Mouse (Mus musculus) kidney, embryonic 16.5 days (tissue): ENCODE results near the gene Vmn1r46. TPM values are rescaled to one million over a fixed set of nuclear protein-coding genes. Genes with fewer than 3 reads are reported as not detected.
"Not testable (repeated sequence)": the region's sequence is repeated elsewhere in the genome, so short reads cannot be mapped to it uniquely, and the experiment has no call there.

Experiments used
- ATAC-seq: fragments of 200-750 bp; cut with Nextera tagmentation; 2 replicates; pipeline ENCODE4 v1.8.0; 2017; ENCODE audit warnings: moderate TSS enrichment; ENCODE audit not compliant: low FRiP score, low TSS enrichment
- H3K27ac ChIP-seq: fragments of 300-500 bp; sonication (generic); 2 replicates; pipeline ENCODE4 v1.5.1; 2014; ENCODE audit warnings: low read length
- H3K27me3 ChIP-seq: fragments of 300-500 bp; sonication (generic); 2 replicates; pipeline ENCODE4 v1.6.1; 2014; ENCODE audit warnings: low read length, control low read depth, mixed read lengths; ENCODE audit not compliant: insufficient read depth
- H3K36me3 ChIP-seq: fragments of 300-500 bp; sonication (generic); 2 replicates; pipeline ENCODE4 v1.6.1; 2014; ENCODE audit warnings: low read length, control low read depth, mixed read lengths; ENCODE audit not compliant: insufficient read depth
- H3K4me1 ChIP-seq: fragments of 300-500 bp; sonication (generic); 2 replicates; pipeline ENCODE4 v1.6.1; 2014; ENCODE audit warnings: low read length, control low read depth, mixed read lengths; ENCODE audit not compliant: insufficient read depth
- H3K4me2 ChIP-seq: fragments of 300-500 bp; sonication (generic); replicated peaks from 2 replicates; pipeline ENCODE4 v1.6.1; 2014; ENCODE audit warnings: low read depth, low read length
- H3K4me3 ChIP-seq: fragments of 300-500 bp; sonication (generic); 2 replicates; pipeline ENCODE4 v1.5.1; 2014; ENCODE audit warnings: mild to moderate bottlenecking, low read length
- H3K9ac ChIP-seq: fragments of 300-500 bp; sonication (generic); replicated peaks from 2 replicates; pipeline ENCODE4 v1.6.1; 2014; ENCODE audit warnings: low read length
- H3K9me3 ChIP-seq: fragments of 300-500 bp; sonication (generic); 2 replicates; pipeline ENCODE4 v1.6.1; 2016; ENCODE audit warnings: low read length, control low read depth
- WGBS: fragments of 180-500 bp; shearing (Covaris S2); extraction: QIAGEN DNeasy Blood & Tissue Kit; methylation state at CpG from one replicate; pipeline ENCODE4 v1.1.7; 2014; 5-methylcytosine and 5-hydroxymethylcytosine counted together
- polyA plus RNA-seq: library from polyadenylated mRNA; unstranded; fragments of >200 nt; fragmentation: Nextera tagmentation; extraction: Ambion mirVana; gene quantifications from 2 replicates; pipeline ENCODE4 v1.2.1, GENCODE M21; 2015

Gene Vmn1r46
- polyA plus RNA-seq, result not detected in 2 replicates

DNA sequence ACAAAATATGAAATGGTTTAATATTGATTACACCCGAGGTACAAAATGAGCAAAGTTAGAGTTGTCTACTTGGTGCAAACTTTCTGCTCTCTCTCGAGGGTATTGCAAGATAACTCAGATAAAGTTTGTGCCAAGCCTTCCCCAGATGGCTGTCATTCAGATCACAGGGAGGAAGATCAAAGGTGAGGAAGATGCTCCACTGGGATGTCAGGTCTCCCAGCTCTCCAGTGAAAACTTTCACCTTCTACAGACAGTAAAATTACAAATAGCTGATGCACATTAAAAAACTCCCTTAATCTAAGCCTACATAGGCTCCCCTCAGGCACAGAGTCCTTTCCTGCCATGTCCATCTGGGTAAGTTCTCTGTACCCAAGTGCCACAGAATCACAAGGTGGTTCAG, at the start of gene Vmn1r46:
TSS of gene Vmn1r46 (plus strand) at position 301 of the 400 bp plus-strand sequence.
- no peak for ATAC-seq
- Histone ChIP-seq H3K27me3 (no peaks in the 10 kb centered on the region), H3K9me3 (0 out of 2 replicates have a peak, but pooled peaks cover 3% of the 10 kb centered on the region), H3K4me1 (no peaks in the 10 kb centered on the region), H3K27ac (no peak within 1 kb of the TSS), H3K4me3 (no peak within 1 kb of the TSS), H3K9ac (no peak within 1 kb of the TSS), H3K36me3 (no peaks in the 10 kb centered on the region), H3K4me2 (no peak within 1 kb of the TSS)
- 72% methylated on average over 2 of the region's 2 CpGs for WGBS

DNA sequence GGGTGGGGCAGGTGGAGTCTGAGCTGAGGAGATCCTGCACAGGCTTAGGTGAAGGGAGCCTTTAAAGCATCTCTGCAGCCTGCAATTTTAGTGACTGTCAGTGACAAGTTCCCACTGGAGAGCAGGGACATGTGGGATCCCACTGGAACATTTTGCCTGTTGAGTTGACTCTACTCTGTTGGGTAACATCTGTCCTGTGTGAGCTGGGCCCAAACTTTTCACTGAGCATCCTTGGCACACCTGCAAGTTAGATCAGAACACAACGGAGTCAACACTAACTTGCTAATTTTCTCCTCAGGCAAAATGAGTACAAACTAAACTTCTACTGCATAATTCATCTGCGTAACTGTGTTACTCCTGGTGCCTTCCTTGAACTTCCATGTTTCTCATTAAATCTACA, 28.6 kb upstream of the Vmn1r46 start, which contains the start of gene Vmn1r45:
TSS of gene Vmn1r45 (minus strand) at position 101 of the 400 bp plus-strand sequence.
- H3K4me2 ChIP-seq, H3K9ac ChIP-seq, H3K27ac ChIP-seq, ATAC-seq, H3K9me3 ChIP-seq, H3K4me3 ChIP-seq, H3K36me3 ChIP-seq, H3K27me3 ChIP-seq, H3K4me1 ChIP-seq: not testable (repeated sequence)
- WGBS, result 88% methylated on average over 2 of the region's 2 CpGs

DNA sequence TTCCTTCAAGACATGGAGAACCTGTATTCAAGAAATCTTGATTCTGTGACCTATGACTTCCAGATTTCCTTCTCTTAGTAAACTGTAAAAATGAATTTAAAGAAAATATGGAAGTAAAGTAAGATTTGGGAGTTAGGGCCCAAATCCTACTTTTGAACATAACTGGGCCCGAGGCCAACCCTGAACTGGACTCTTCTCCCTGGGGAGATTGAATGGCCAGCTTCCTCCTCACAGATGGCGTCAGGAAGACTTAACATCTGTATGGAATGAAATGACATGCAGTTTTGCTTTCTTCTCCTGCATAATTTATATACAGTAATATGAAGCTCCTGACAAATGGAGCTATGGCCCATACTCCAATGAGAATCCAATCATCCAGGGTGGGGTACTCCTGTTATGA, 28.2 kb upstream of the Vmn1r46 start:
- 76% methylated on average over 2 of the region's 2 CpGs for WGBS
- Histone ChIP-seq H3K4me2 (no peak overlapping the region), H3K27me3 (no peaks in the 10 kb centered on the region), H3K27ac (no peak overlapping the region), H3K36me3 (no peaks in the 10 kb centered on the region), H3K9ac (no peak overlapping the region), H3K4me1 (no peaks in the 10 kb centered on the region), H3K4me3 (no peak overlapping the region), H3K9me3 (no peaks in the 10 kb centered on the region)
- ATAC-seq, result no peak

DNA sequence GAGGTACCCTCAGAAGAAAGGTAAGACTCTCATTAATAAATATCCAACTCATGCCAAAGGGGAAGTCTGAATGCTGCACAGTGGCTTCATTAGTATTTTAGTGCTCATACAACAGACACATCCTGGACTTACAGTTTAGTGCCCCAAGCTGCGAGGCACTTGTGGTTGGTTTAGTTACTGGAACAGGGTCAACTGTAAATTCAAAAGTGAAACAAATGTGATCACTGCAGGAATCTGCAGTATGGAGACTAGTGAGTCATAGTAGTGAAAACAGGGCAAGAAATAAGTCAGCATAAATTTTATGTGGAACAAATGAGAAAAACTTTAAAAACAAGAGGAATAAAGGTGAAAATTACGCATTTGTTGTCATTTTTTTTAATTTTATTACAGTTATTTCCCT, 15.6 kb upstream of the Vmn1r46 start:
- no peak for ATAC-seq
- Histone ChIP-seq H3K4me1 (no peaks in the 10 kb centered on the region), H3K27me3 (no peaks in the 10 kb centered on the region), H3K27ac (no peak overlapping the region), H3K4me2 (no peak overlapping the region), H3K36me3 (no peaks in the 10 kb centered on the region), H3K9me3 (no peaks in the 10 kb centered on the region), H3K4me3 (no peak overlapping the region), H3K9ac (no peak overlapping the region)
- WGBS, result 65% methylated on average over 2 of the region's 2 CpGs

DNA sequence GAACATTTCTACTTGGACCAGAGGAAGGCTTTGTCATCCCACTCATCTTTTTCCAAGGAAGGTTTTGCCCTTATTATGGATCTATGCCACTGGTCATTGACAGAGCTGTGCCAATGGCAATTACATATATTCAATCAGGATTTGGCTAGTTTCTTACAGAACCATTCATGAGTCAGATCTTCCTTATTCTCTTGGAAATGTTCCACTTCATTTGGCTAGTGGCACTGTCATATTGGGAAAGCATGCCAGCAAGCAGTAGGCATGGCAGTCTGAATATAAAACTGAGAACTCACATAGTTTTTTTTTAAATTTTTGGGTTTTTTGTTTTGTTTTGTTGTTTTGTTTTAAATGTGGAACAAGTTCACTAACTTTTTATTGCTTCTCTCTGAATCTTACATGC, 2.8 kb upstream of the Vmn1r46 start:
- Histone ChIP-seq H3K4me2 (no peak overlapping the region), H3K9me3 (0 out of 2 replicates have a peak, but pooled peaks cover 3% of the 10 kb centered on the region), H3K36me3 (no peaks in the 10 kb centered on the region), H3K4me1 (no peaks in the 10 kb centered on the region), H3K27me3 (no peaks in the 10 kb centered on the region), H3K27ac (no peak overlapping the region), H3K4me3 (no peak overlapping the region), H3K9ac (no peak overlapping the region)
- no peak for ATAC-seq

DNA sequence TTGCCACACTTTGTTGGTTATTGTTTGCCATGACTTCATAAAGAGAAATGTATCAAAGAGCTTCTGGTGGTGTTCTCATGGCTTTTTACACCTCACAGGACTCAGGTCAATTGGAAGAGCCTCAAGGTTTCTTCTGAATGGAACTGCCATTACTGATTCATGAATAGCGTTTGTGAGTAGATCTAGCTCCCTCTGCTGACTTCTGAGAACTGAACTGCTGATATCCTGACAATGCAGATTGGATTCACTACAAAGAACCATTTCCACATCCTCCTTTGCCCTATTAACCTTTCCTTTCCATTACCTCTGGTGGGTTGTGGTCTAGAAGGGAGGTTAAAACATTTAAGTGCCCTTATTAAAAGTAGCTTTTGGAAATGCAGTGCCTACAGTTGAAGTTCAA, 16.9 kb downstream of the Vmn1r46 start:
- no peaks in the 10 kb centered on the region for H3K27me3 ChIP-seq
- H3K36me3 ChIP-seq, result no peaks in the 10 kb centered on the region
- H3K4me2 ChIP-seq, result no peak overlapping the region
- H3K4me1 ChIP-seq, result no peaks in the 10 kb centered on the region
- ATAC-seq, result no peak
- WGBS, result 31% methylated on average over 1 of the region's 1 CpGs
- no peak overlapping the region for H3K27ac ChIP-seq
- no peak overlapping the region for H3K4me3 ChIP-seq
- peaks cover 2% of the 10 kb centered on the region; the same call in 1 of the 2 replicates for H3K9me3 ChIP-seq
- H3K9ac ChIP-seq, result no peak overlapping the region

DNA sequence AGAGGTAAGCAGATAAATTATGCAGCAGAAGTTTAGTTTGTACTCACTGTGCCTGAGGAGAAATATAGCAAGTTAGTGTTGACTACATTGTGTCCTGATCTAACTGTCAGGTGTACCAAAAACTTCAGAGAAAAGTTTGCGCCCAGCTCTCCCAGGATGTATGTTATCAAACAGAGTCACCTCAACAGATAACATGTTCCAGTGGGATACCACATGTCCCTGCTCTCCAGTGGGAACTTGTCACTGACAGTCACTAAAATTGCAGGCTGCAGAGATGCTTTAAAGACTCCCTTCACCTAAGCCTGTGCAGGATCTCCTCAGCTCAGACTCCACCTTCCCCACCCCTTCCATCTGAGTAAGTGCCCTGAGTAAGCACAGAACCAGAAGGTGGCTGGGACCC, 46.7 kb downstream of the Vmn1r46 start, which contains the start of gene Vmn1r47:
TSS of gene Vmn1r47 (plus strand) at position 301 of the 400 bp plus-strand sequence.
- H3K4me3 ChIP-seq, ATAC-seq, H3K36me3 ChIP-seq, H3K9ac ChIP-seq, H3K27ac ChIP-seq, H3K9me3 ChIP-seq, H3K4me1 ChIP-seq, H3K4me2 ChIP-seq, H3K27me3 ChIP-seq: not testable (repeated sequence)
- 91% methylated on average over 1 of the region's 1 CpGs for WGBS

Other genes with a start within 250 kb of the Vmn1r46 start
- gene Vmn1r41, start 228.5 kb upstream of the Vmn1r46 start, polyA plus RNA-seq, result not detected in 2 replicates
- gene Vmn1r42, start 92.9 kb upstream of the Vmn1r46 start, polyA plus RNA-seq, result not detected in 2 replicates
- not detected in 2 replicates for gene Vmn1r43, start 92.9 kb upstream of the Vmn1r46 start, polyA plus RNA-seq
- gene Vmn1r44, start 85.7 kb upstream of the Vmn1r46 start, polyA plus RNA-seq, result not detected in 2 replicates
- not detected in 2 replicates for gene Vmn1r45, start 28.7 kb upstream of the Vmn1r46 start, polyA plus RNA-seq
- not detected in 2 replicates for gene Vmn1r47, start 46.8 kb downstream of the Vmn1r46 start, polyA plus RNA-seq
- not detected in 2 replicates for gene Vmn1r48, start 67.5 kb downstream of the Vmn1r46 start, polyA plus RNA-seq
- gene Vmn1r49, start 109.2 kb downstream of the Vmn1r46 start, polyA plus RNA-seq, result not detected in 2 replicates
- gene Vmn1r50, start 132.1 kb downstream of the Vmn1r46 start, polyA plus RNA-seq, result not detected in 2 replicates
- not detected in 2 replicates for gene Vmn1r51, start 153.3 kb downstream of the Vmn1r46 start, polyA plus RNA-seq
- not detected in 2 replicates for gene Vmn1r52, start 205.5 kb downstream of the Vmn1r46 start, polyA plus RNA-seq
- gene V1ra8, start 233.5 kb downstream of the Vmn1r46 start, polyA plus RNA-seq, result not detected in 2 replicates